Mouse (Mus musculus) left cerebral cortex, adult 2 months (tissue): ENCODE data around the gene Dip2c. TPM values are rescaled to one million over a fixed set of nuclear protein-coding genes. Genes with fewer than 3 reads are reported as not detected.

ENCODE experiments used
- DNase-seq, 2 experiments: peaks; one replicate each; pipeline ENCODE4 v3.0.0; 2021 to 2022; ENCODE audit warnings: low spot score in 2 of 2, mixed read lengths in 1 of 2; ENCODE audit errors: extremely low spot score in 1 of 2
- H3K27ac ChIP-seq: fragments of 200-600 bp; 2 replicates; pipeline ENCODE4 v1.8.1; 2022
- H3K4me3 ChIP-seq: fragments of 200-600 bp; 2 replicates; pipeline ENCODE4 v1.8.1; 2022
- CTCF ChIP-seq: fragments of 200-600 bp; IDR thresholded peaks from 2 replicates; pipeline ENCODE4 v1.8.1; 2022; ENCODE audit warnings: antibody characterized with exemption, mild to moderate bottlenecking, moderate library complexity
- intact Hi-C: fragments of 180-260 bp; cut with DNase I; formaldehyde crosslinking; loops from one replicate; pipeline ENCODE4 v1.15.1; 2025
- total RNA-seq, 2 experiments: library from RNA; stranded (reverse); gene quantifications; 2 replicates each; pipeline ENCODE4 v1.2.3; 2021

Dip2c gene
- total RNA-seq, 2 experiments from 2014 or later: 66.6 to 76.1 TPM

GRCm38 (mm10) chr13:9296285-9296684 lies 20.0 kb downstream of the Dip2c start:
- no peak for DNase-seq
- Histone ChIP-seq H3K4me3 (no peak overlapping the region), H3K27ac (no peak overlapping the region)
- intact Hi-C loops: no loop called here
- no peak for TF ChIP-seq CTCF

GRCm38 (mm10) chr13:9297266-9297665 lies 20.9 kb downstream of the Dip2c start:
- Histone ChIP-seq H3K27ac (no peak overlapping the region), H3K4me3 (no peak overlapping the region)
- TF ChIP-seq CTCF: no peak
- intact Hi-C loops: no loop called here
- DNase-seq: no peak

GRCm38 (mm10) chr13:9297689-9298088 lies 21.4 kb downstream of the Dip2c start:
- no peak overlapping the region for H3K27ac ChIP-seq

GRCm38 (mm10) chr13:9299657-9300056 lies 23.3 kb downstream of the Dip2c start:
- Histone ChIP-seq H3K4me3 (no peak overlapping the region), H3K27ac (no peak overlapping the region)
- DNase-seq: no peak
- TF ChIP-seq CTCF: no peak
- intact Hi-C loops: no loop called here

More at GRCm38 (mm10) chr13:9297689-9298088, 21.4 kb downstream of the Dip2c start:
- DNase-seq: no peak
- no peak for TF ChIP-seq CTCF
- no peak overlapping the region for H3K4me3 ChIP-seq
- intact Hi-C loops: no loop called here

GRCm38 (mm10) chr13:9308863-9309262 lies 32.5 kb downstream of the Dip2c start:
- Histone ChIP-seq H3K4me3 (no peak overlapping the region), H3K27ac (no peak overlapping the region)
- DNase-seq: no peak
- no peak for TF ChIP-seq CTCF
- intact Hi-C loops: no loop called here

- intact Hi-C loops: no loop called here
- no peak for DNase-seq
- Histone ChIP-seq H3K4me3 (no peak overlapping the region), H3K27ac (no peak overlapping the region)
- TF ChIP-seq CTCF: no peak
Observed at GRCm38 (mm10) chr13:9310806-9311205, 34.5 kb downstream of the Dip2c start.

GRCm38 (mm10) chr13:9312916-9313315 lies 36.6 kb downstream of the Dip2c start:
- H3K27ac ChIP-seq: no peak overlapping the region
- DNase-seq: no peak
- TF ChIP-seq CTCF: no peak
- intact Hi-C loops: no loop called here
- no peak overlapping the region for H3K4me3 ChIP-seq

GRCm38 (mm10) chr13:9314099-9314712 lies 37.9 kb downstream of the Dip2c start:
- intact Hi-C loops: no loop called here
- H3K27ac ChIP-seq: no peak overlapping the region
- no peak for TF ChIP-seq CTCF
- H3K4me3 ChIP-seq: no peak overlapping the region
- no peak for DNase-seq

GRCm38 (mm10) chr13:9314713-9315112 lies 38.4 kb downstream of the Dip2c start:
- no peak for TF ChIP-seq CTCF
- intact Hi-C loops: no loop called here
- no peak for DNase-seq

GRCm38 (mm10) chr13:9319745-9320144 lies 43.4 kb downstream of the Dip2c start:
- DNase-seq: no peak
- H3K4me3 ChIP-seq: no peak overlapping the region
- H3K27ac ChIP-seq: no peak overlapping the region
- intact Hi-C loops: no loop called here
- TF ChIP-seq CTCF: no peak

More at GRCm38 (mm10) chr13:9314713-9315112, 38.4 kb downstream of the Dip2c start:
- H3K27ac ChIP-seq: no peak overlapping the region
- H3K4me3 ChIP-seq: no peak overlapping the region

GRCm38 (mm10) chr13:9325262-9325661 lies 48.9 kb downstream of the Dip2c start:
- no peak for DNase-seq
- intact Hi-C loops: no loop called here
- TF ChIP-seq CTCF: no peak
- H3K4me3 ChIP-seq: no peak overlapping the region
- no peak overlapping the region for H3K27ac ChIP-seq

GRCm38 (mm10) chr13:9329307-9329915 lies 53.1 kb downstream of the Dip2c start:
- no peak overlapping the region for H3K4me3 ChIP-seq
- H3K27ac ChIP-seq: no peak overlapping the region
- no peak for DNase-seq
- intact Hi-C loops: no loop called here
- no peak for TF ChIP-seq CTCF

- no peak overlapping the region for H3K4me3 ChIP-seq
- H3K27ac ChIP-seq: no peak overlapping the region
- no peak for TF ChIP-seq CTCF
- DNase-seq: no peak
- intact Hi-C loops: no loop called here
Observed at GRCm38 (mm10) chr13:9333187-9333586, 56.9 kb downstream of the Dip2c start.
